Mouse (Mus musculus): ENCODE measurements around the gene Pop5.
A peak's percentile ranks its signal among the peaks of the same experiment; 100 is the strongest.

Pop5 gene

DNA sequence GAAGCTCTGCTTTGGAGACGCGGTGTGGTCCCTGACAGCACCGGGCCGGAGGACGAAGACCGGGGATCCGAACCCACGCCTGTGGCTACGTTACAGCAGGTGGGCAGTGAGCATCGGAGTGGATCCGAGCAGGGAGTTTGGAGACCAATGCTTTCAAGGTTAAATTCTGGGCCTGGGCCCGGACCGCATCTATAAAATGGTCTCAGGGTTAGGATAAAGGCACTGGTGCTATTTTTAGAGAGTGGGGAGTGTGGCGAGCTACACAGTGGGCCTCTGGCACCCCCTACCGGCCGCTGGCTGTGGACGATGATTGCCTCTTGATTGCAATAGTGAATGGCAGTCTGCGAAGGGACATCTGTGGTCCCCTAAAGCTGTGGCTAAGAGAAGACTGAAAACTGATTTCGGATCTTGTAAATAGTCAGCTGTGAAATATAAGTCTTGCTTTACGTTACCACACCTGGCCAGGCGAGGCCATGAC is at the start of gene Pop5:
Gene Pop5 (plus strand): TSS at position 51 of the 478 bp plus-strand sequence.
- peak; percentile 48 for DNase-seq (ENCODE audit: low spot score)

DNA sequence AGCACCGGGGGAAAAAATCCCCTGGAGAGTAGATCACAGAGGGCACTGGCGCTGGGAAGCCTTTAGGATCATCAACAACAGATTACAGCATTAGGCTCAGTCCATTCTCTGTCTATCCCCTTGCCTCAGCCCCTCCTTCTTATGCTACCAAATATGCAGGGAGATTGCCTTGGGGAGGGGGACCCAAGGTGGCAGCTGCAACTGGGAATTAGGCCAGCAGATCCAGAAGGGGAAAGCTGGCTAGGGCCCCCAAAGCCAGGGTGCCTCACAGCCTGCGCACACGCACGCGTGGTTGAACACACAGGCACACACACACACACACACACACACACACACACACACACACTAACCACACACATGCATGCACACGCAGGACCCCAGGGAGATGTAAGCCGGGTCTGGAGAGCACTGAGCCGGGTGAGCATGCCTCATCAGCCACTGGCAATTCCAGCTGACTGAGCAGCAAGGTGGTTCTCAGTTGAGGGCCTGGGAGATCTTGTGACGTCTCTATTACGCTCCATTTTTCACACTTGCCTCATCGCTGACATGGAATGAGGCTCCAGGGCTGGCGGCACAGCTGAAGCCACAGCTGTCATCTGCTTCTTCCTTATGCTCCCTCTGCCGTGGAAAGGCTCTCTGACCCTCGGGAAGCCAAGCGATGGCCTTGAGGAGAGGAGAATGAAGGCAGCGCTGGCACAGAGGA is 49.1 kb upstream of the Pop5 start:
- DNase-seq (ENCODE audit: low spot score) = no peak

DNA sequence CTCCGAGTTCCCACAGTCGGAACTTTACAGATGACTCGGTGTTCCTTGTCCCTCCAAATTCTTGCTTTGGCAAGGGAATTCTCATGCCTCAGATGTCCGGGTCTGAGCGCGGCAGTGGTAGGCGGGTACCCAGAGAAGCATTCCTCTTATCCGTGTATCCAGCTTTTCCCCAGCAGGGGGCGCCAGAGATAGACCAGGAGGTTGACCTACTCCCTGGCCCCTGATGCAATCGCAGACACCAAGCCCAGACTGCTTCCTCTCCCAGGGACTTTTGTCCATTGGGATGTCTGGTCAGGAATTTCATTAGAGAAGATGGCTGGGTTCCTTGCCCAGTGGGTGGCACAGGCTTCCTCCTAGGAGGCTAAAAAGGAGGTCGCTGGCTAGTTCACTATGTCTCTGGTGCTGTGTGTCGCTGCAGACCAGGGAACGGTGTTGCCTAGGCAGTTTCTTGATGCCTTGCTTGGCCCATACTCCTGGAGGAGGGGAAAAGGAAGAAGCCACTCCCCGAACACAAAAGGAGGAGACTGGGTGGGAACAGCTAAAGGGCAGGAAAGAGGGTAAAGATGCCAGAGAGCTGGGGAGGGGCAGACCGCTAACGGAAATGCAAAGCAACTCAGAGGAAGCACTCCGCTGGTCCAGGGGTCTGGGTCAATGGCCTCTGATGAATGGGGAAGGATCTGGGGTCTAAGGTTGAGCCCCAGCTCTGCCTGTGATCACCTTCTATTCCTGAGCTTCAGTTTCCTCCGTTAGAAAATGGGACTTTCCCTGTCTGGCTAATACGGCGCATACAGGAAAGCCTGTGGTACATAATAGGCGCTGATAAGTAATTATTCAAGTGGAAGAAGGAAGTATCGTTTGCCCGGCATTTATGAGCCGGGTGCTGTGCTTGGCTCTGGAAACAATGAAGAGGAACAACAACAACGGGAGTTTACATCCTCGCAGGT is 48.2 kb upstream of the Pop5 start:
- peak; percentile 74 for DNase-seq (ENCODE audit: low spot score)

DNA sequence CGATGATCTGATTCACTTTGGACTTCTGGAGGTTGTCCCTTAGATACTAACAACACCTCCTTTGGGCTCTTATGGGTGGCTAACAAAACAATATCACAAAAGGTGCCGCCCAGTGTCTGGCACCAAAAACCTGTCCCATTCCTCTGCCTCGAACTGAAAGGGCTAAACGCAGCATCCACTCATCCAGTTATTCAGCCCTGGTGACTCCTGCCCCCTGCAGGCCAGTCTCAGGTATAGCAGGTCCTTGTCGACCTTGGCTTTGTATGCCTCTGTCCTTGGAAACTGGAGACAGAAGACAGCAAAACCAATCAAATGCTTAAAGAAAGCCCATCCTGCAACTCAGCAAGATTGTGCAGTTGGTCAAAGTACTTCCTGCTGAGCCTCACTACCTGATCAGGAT is 46.8 kb upstream of the Pop5 start:
- no peak for DNase-seq (ENCODE audit: low spot score)

DNA sequence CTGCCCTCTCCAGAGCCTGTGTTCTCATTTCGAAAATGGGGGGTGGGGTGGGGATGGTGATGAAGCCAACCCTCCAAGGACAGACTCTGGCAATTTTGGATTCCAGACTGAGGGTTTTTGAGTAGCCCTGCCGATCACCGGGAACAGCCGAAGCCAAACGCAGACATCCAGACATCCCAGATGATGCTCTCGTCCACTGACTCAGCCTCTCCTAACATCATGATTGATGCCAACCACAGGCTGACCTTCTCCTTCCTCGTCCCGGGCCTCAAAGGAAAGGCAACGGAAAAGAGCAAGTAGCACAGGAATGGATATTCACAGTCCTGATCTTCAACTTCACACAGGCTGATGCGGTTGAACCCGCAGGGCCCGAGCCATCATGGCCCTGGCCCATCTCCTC is 45.6 kb upstream of the Pop5 start:
- no peak for DNase-seq (ENCODE audit: low spot score)

DNA sequence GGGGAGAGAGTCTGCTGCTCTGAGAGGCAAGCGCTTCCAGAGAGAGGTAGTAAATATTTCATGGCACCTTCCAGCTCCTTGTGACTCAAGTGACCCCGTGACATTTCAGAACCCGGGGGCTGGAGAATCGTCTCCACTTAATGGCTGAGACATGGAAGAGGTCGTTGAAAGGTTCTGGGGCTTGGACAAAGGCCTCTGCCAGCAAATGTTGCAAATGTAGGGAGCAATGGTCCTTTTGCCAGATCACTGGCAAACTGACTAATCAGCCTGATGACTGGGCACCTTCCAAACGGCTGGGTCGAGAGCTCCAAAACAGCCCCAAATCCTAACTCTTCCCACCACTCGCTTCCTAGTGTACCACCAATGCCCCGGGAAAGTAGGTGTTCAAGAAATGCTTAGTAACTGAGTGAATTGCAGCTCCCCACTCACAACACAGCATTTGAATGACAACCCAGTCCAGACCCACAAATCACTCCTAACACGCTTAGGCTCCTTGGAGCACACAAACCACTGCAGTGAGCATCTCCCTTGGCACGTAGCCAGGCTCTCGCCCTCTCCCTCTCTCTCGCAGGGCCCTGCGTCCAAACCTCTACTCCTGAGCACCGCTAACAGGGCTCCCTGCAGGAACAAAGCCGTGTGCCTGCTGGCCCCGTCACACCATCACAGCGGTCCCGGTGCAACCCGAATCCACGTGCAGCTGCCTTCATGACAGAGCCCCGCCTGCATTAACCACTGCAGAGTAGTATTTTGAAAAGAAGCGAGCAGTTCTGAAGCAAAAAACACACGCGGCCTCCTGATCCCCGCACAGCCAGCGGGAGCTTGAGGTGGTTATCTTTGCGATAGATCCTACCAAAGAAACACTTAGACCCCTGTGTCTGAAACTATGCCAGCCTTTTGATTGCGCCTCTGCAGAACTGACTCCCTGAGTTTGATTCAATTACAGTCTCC is 43.5 kb upstream of the Pop5 start:
- DNase-seq (ENCODE audit: low spot score) = no peak

DNA sequence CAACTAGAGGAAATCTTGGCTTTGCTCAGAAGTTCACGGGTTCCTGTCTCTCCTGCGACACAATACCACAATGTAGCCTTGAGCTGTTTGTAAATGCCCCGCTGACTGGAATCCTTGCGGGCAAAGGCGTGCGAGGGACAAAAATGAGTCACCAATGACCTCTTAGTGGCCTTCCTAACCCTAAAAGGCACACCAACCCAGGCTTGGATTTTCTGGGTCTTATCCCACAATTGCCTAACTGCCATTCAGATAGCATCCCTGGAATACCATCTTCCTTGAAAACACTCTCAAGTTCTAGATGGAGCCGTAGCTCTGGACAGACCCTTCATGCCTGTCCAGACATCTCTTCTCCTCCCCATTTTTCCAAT is 42.8 kb upstream of the Pop5 start:
- no peak for DNase-seq (ENCODE audit: low spot score)

DNA sequence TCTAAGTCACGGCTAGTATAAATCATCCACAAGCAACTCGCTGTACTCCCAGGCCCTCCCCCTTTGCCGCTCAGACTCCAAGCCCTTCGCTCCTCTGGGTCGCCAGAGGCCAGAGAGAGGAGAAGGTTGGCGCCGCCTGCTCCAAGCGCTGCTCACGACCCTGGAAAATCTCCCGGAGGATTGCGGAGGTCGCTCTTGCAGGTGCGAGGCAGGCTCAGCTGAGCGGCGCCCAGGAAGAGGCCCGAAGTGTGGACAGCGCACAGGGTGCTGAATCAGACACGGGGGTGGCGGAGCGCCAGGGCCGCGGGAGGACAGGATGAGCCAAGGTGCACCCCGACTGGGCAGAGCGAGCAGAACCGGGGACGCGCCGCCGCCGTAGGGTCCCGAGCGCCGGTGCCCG is 42.4 kb upstream of the Pop5 start:
- peak; percentile 48 for DNase-seq (ENCODE audit: low spot score)

DNA sequence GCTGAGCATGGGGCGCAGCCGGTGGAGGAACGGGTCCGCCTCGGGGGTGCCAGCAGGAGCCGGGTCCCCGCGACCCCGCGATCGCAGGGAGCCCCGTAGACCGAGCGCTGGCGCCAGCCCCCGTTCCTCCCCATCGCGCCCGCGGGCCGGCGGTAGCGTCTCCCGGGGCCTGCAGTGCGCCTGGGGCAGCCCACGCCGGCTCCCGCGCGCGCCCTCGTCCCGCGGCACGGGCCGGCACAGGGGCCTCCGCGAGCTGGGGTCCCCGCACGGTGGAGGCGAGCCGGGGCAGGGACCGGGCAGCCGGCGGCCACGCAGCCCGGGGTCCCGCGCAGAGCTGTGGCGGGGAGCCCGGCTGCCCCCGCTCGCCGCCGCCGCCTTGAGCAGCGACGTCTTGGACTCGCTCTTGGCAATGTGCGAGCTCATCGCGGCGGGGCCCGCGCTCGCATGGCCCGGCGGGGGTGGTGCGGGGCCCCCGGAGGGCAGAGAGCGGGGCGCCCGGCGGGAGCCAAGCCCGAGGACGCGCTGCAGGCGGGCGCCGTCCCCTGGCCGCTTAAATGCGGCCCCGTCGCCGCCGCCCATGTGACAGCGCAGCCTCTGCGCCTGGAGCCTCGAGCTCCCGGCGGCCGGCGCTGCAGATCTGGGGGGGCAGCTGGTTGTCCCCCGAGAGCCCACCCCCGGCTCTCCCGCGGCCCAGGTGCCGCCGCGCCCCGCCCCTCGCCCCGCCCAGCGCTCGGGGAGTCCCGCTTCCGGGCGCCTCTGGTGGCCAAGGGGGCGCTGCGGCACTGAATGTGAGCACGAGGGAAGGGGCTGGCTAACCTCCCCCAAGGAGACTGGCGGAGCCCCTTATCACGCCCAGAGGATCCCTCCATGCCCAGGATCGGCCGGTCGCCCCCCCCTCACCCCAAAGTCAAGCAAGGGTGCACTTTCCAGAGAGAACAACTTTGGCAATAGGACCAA is 41.7 kb upstream of the Pop5 start, which contains the start of gene Cabp1:
Gene Cabp1 (minus strand): TSS at position 713 of the 957 bp plus-strand sequence.
- DNase-seq (ENCODE audit: low spot score) = no peak

DNA sequence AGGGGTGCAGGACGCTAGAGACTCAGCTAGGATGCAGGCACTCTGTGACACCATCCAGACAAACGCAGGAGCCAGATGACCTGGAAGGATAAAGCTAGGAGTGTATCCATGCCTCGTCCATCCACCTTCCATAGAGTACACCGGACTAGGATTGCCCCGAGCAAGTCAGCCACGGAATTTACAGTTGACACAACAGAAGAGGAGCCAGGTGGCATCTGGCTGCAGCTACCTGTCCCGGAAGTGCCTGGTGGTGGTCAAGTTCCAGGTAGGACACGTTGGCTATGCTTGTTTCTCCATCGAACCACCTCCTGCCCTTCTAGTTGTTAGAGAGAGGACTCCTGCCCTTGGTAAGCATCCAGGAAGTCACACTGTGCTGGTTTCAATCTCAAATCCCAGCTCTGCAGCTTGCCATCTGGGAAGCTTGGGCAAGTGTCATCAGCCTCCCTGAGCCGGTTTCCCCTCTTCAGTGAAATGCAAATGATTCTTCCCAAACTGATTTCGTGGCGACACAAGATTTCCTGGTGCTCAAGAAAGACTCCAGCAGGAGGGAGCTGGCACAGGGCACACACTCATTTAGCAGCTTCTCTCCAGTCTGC is 40.9 kb upstream of the Pop5 start:
- no peak for DNase-seq (ENCODE audit: low spot score)

DNA sequence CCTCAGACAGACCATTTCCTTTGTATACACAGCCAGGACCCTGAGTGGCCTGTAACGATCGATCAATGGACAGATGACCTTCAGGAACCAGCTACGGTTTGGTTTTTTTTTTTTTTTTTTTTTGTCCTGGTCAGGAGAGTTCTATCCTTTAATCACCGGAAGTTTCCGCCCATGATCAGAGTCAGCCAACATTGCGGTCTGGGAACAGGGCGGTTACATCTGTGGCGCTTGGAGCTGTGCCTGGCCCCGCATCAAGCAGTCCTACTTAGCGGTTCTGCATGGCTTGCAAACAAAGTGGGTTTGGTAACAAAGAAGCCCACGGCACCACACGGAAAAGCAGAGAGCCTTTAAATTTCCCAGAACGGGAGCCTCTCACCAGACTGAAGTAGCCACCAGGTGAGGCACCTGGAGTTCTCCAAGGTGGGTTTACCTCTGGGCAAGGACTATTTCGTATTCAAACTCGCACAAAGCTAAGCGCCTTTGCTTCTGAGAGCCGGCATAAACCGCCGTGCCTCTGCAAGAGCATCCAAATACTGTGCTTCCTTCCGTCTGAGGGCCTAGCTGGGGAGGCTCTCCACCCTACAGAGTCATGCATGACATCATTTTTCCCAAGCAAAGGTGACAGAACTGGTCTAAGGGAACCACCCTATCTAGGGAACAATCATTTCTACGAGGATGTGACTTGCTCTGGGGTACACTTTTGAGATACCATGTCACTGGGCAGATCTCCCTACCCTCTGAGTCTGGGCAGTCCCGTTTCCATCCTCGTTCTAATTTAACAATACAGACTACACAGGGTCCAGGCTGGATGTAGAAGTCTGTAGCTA is 31.7 kb upstream of the Pop5 start:
- no peak for DNase-seq (ENCODE audit: low spot score)

DNA sequence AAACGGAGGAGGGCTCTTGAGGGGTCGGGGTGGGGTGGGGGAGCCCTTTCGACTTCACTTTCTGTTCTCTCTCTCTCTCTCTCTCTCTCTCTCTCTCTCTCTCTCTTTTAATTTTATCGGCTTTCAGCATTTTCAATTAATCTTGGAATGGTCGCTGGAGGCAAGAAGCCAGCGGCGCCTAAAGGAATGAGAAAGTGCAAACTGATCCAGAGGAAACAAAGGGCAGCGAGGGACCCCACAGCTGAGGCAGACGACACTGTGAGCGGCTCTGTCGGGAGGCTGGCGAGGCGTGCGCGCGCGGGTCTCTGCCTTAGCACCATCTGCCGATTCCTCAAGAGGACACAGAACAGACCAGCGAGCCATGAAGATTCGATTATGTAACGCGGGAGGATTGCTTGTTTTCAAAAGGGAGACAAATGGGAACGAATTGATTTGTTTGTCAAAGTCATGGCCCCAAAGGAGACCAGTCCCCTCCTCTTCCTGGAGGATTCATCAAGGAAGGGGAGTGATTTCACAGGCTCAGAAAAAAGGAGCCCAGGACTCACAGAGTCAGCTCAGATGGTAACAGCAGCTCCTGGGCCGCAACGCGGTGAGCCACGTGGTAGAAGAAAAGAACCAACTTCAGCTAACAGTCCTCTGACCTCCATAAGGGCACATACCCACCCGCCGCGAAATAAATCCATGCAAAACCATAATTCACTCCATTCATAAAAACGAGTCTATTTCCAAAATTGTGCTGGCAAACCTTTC is 30.9 kb upstream of the Pop5 start:
- no peak for DNase-seq (ENCODE audit: low spot score)

DNA sequence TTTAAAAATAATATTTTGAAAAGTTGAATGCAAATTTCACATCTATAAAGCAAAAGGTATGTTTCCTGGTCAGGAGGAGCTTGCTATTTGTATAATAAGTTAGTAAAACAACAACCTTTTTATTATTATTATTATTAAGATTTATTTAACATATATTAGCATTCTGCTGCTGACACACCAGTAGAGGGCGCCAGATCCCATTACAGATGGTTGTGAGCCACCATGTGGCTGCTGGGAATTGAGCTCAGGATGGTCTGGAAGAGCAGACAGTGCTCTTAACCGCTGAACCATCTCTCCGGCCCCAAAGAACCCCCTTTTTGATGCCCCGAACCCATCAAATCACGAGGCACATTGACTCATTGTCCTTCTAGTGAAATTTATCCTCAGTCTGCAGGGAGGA is 28.4 kb upstream of the Pop5 start:
- no peak for DNase-seq (ENCODE audit: low spot score)

DNA sequence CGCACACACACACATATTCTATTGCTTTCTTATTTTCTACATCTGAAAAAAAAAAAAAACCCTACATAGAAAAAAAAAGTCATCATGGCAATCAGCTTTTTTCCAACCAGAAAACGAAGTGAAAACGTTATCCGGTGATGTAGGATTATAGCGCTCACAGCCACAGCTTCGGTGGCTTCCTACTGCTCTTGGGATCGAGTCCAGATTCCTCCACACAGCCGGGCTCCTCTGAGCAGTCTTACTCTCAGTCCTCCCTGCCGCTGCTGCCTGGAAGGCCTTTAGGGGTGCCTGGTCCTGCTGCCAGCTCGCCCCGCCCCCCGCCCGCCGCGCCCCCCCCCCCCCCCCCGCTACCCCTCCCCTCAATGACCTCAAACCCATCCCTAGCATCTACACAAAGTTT is 27.7 kb upstream of the Pop5 start:
- no peak for DNase-seq (ENCODE audit: low spot score)

DNA sequence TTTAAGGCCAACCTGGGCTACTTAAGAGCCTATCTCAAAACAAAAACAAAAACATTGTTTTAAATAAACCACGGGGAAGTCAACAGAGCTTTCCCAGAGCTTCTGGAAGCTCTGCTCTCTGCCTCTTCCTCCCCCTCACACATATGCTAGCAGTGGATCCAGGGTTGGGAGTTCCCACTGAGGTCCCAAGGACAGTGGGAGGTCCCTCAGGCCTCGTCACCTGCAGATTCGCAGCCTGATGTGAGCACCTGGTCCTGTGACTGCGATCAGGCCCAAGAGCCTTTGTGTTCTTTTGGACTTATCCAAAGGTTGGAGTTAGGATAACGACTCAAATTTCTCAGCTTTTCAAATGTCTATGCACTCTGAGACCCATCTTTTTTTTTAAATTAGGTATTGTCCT is 27.0 kb upstream of the Pop5 start:
- no peak for DNase-seq (ENCODE audit: low spot score)

DNA sequence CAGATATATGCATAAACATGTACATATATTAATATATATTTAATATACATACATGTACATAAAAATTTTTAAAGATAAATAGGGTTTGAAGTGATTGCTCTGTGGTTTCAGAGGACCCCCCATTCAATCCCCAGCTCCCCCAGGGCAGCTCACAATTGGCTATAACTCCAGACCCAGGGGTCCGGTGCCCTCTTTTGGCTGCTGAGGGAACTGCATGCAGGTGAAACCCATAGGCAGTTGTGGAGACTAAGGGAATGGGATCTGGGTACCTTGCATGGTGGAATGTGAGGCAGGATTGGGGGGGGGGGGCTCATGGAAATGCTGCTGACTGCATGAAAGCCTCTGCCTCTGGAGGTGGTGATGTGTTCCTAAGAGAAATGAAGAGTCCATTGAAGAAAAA is 25.3 kb upstream of the Pop5 start:
- DNase-seq (ENCODE audit: low spot score) = no peak

DNA sequence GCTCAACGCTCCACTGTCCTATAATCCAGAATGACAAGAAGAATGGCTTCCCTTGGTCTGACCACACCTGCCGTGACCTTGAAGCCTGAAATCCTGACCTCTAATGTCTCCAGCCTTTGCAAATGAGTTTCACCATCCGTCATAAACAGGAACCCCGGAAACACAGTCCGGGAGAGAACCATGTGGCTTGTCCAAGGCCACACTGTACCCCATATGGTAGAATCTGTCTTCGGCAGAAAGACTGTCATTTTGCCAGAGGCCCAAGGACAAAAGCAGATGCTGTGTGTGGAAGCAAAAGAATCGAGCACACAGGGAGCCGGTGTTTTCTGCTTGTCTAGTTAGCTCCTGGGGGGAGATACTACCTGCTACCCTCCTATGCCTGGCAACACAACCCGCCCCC is 23.2 kb upstream of the Pop5 start:
- no peak for DNase-seq (ENCODE audit: low spot score)

DNA sequence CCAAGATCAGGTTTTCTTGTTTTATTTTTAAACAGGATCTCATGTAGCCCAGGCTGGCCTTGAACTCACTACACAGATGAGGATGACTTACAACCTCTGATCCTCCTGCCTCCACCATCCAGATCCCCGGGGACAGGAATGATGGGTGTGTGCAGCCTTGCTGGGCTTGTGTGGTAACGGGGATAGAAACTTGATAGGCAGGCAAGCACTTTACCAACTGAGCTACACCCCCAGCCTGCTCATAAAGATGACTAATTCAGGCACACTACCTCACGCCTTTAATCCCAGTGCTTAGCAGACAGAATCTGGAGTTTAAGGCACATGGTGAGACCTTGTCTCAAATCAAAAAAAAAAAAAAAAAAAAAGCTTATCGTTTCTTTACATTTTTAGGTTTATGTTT is 22.8 kb upstream of the Pop5 start:
- DNase-seq (ENCODE audit: low spot score) = no peak

DNA sequence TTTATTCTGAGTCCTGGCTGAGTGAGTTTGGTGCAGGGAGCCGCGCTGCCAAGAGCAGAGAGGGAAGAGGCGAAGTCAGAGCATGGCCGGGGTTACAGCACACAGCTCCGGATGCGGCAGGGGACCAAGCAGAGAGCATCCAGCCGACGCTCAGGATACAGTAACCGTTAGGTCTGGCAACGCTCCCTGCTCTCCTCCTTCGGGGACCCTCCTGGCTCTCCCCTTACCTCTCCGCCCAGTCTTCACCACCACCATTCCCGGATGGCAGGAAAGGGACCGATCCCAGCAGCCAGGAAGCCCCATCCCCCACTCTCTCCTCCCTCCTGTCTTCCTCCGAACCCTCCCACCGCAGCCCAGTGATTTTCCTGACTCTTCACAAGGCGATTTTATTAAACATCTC is 20.8 kb upstream of the Pop5 start:
- no peak for DNase-seq (ENCODE audit: low spot score)

All from ovary, adult 18-20 months (tissue).